Mouse (Mus musculus) liver, adult 2 months (tissue): ENCODE measurements at regions not wholly inside any gene's neighbourhood (a gene's known extent, or its start where the extent isn't known, plus 50 kb on each side); places are given as distances from the start of the nearest gene placed in this dataset.

Source experiments
- DNase-seq: peaks from one replicate; pipeline ENCODE4 v3.0.0-alpha.2; 2011; ENCODE audit warnings: low read depth, low spot score; ENCODE audit errors: extremely low read depth
- H3K27ac ChIP-seq: fragments of 200-500 bp; replicated peaks from 2 replicates; pipeline ENCODE4 v1.5.1; 2012; ENCODE audit warnings: low read depth, mild to moderate bottlenecking, control low read depth, inconsistent platforms, low read length; ENCODE audit not compliant: insufficient read depth
- H3K27me3 ChIP-seq: fragments of 200-500 bp; 2 replicates; pipeline ENCODE4 v1.6.1; 2012; ENCODE audit warnings: mild to moderate bottlenecking, moderate library complexity, low read length, inconsistent platforms; ENCODE audit not compliant: control insufficient read depth, insufficient read depth
- H3K36me3 ChIP-seq: fragments of 200-500 bp; 2 replicates; pipeline ENCODE4 v1.6.1; 2012; ENCODE audit warnings: low read length, inconsistent platforms; ENCODE audit not compliant: control insufficient read depth, insufficient read depth
- H3K4me1 ChIP-seq: fragments of 200-500 bp; 2 replicates; pipeline ENCODE4 v1.6.1; 2011; ENCODE audit warnings: low read length; ENCODE audit not compliant: control insufficient read depth, insufficient read depth
- H3K4me3 ChIP-seq: fragments of 200-500 bp; 2 replicates; pipeline ENCODE4 v1.5.1; 2011; ENCODE audit warnings: low read depth, mild to moderate bottlenecking, control low read depth, low read length, moderate library complexity; ENCODE audit not compliant: insufficient read depth
- H3K79me2 ChIP-seq: fragments of 200-500 bp; 2 replicates; pipeline ENCODE4 v1.6.1; 2012; ENCODE audit warnings: inconsistent platforms, mild to moderate bottlenecking, low read length, moderate library complexity; ENCODE audit not compliant: control insufficient read depth, insufficient read depth
- H3K9ac ChIP-seq: fragments of 200-500 bp; 2 replicates; pipeline ENCODE4 v1.6.1; 2012; ENCODE audit warnings: low read depth, mild to moderate bottlenecking, control low read depth, inconsistent platforms, low read length
- CTCF ChIP-seq: fragments of 200-500 bp; IDR thresholded peaks from 2 replicates; pipeline ENCODE4 v1.5.1; 2011; ENCODE audit warnings: low read depth, low read length, control low read depth
- POLR2A ChIP-seq: fragments of 200-500 bp; IDR thresholded peaks from 2 replicates; pipeline ENCODE4 v1.6.1; 2011; ENCODE audit warnings: low read length, control low read depth; ENCODE audit not compliant: insufficient read depth; ENCODE audit errors: extremely low read depth
- WGBS: fragments of 180-500 bp; shearing (Covaris S2); methylation state at CpG from one replicate; pipeline ENCODE4 v1.1.7; 2018; 5-methylcytosine and 5-hydroxymethylcytosine counted together

- H3K27me3 ChIP-seq = no peaks in the 10 kb centered on the region
- no peaks in the 10 kb centered on the region for H3K79me2 ChIP-seq
- H3K27ac ChIP-seq = no peak overlapping the region
- TF ChIP-seq CTCF = no peak
- TF ChIP-seq POLR2A = no peak
- WGBS = 87% methylated on average over 7 of the region's 7 CpGs
- no peak overlapping the region for H3K4me3 ChIP-seq
- H3K4me1 ChIP-seq = no peaks in the 10 kb centered on the region
- DNase-seq = no peak
- H3K36me3 ChIP-seq = no peaks in the 10 kb centered on the region
- H3K9ac ChIP-seq = no peak overlapping the region
Observed at GRCm38 (mm10) chr6:81496239-81496638, 427.2 kb upstream of the Gcfc2 start.

- TF ChIP-seq CTCF (no peak), POLR2A (no peak)
- Histone ChIP-seq H3K4me1 (no peaks in the 10 kb centered on the region), H3K9ac (no peak overlapping the region), H3K27me3 (no peaks in the 10 kb centered on the region), H3K27ac (no peak overlapping the region), H3K36me3 (no peaks in the 10 kb centered on the region), H3K79me2 (no peaks in the 10 kb centered on the region), H3K4me3 (no peak overlapping the region)
- 86% methylated on average over 1 of the region's 1 CpGs for WGBS
- no peak for DNase-seq
Observed at GRCm38 (mm10) chr6:81517185-81517584, 406.3 kb upstream of the Gcfc2 start.

GRCm38 (mm10) chr6:81562260-81562659 is 361.2 kb upstream of the Gcfc2 start:
- Histone ChIP-seq H3K27me3 (no peaks in the 10 kb centered on the region), H3K4me1 (no peaks in the 10 kb centered on the region), H3K36me3 (no peaks in the 10 kb centered on the region), H3K27ac (no peak overlapping the region), H3K79me2 (no peaks in the 10 kb centered on the region), H3K4me3 (no peak overlapping the region), H3K9ac (no peak overlapping the region)
- DNase-seq = no peak
- 43% methylated on average over 2 of the region's 2 CpGs for WGBS
- TF ChIP-seq POLR2A (no peak), CTCF (no peak)

GRCm38 (mm10) chr6:81563192-81563591 is 360.3 kb upstream of the Gcfc2 start:
- H3K79me2 ChIP-seq = no peaks in the 10 kb centered on the region
- no peak overlapping the region for H3K27ac ChIP-seq
- H3K27me3 ChIP-seq = no peaks in the 10 kb centered on the region
- WGBS = 72% methylated on average over 2 of the region's 2 CpGs
- no peak for TF ChIP-seq POLR2A
- no peak for TF ChIP-seq CTCF
- no peak for DNase-seq
- no peak overlapping the region for H3K4me3 ChIP-seq
- no peaks in the 10 kb centered on the region for H3K4me1 ChIP-seq
- no peak overlapping the region for H3K9ac ChIP-seq
- H3K36me3 ChIP-seq = no peaks in the 10 kb centered on the region

DNA sequence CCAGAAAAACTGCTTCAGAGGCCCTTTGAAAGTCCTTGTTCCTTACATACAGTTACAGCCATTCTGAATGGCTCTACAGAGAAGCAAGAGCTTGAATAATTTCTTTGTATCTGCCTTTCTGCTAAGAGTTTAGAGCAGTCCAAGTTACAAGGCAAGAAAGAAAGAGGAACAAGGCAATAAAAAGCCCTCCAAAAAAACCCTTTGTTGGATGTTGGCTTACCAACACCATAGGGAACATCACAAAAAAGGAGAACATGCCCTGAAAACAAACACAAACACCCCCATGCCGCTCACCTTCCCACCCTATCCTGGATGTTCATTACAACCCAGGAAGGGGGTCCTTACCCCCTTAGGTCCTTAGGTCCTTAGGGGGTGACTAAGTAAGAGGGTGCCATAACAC is 359.2 kb upstream of the Gcfc2 start:
- H3K27ac ChIP-seq = no peak overlapping the region
- H3K4me1 ChIP-seq = no peaks in the 10 kb centered on the region
- TF ChIP-seq POLR2A = no peak
- TF ChIP-seq CTCF = no peak
- no peaks in the 10 kb centered on the region for H3K79me2 ChIP-seq
- no peak overlapping the region for H3K9ac ChIP-seq
- H3K36me3 ChIP-seq = no peaks in the 10 kb centered on the region
- WGBS = 81% methylated on average over 1 of the region's 1 CpGs
- DNase-seq = no peak
- H3K27me3 ChIP-seq = no peaks in the 10 kb centered on the region
- no peak overlapping the region for H3K4me3 ChIP-seq

GRCm38 (mm10) chr6:81586441-81587117 is 336.9 kb upstream of the Gcfc2 start:
- no peaks in the 10 kb centered on the region for H3K27me3 ChIP-seq
- H3K4me1 ChIP-seq = no peaks in the 10 kb centered on the region
- no peak for DNase-seq
- H3K79me2 ChIP-seq = no peaks in the 10 kb centered on the region
- H3K36me3 ChIP-seq = no peaks in the 10 kb centered on the region
- no peak overlapping the region for H3K9ac ChIP-seq
- 90% methylated on average over 1 of the region's 1 CpGs for WGBS
- no peak for TF ChIP-seq CTCF
- TF ChIP-seq POLR2A = no peak
- no peak overlapping the region for H3K4me3 ChIP-seq
- no peak overlapping the region for H3K27ac ChIP-seq
